Mouse (Mus musculus) forebrain, embryonic 13.5 days (tissue): ENCODE measurements at regions not wholly inside any gene's neighbourhood (a gene's known extent, or its start where the extent isn't known, plus 50 kb on each side); places are given as distances from the start of the nearest gene placed in this dataset.

Source experiments
- ATAC-seq: fragments of 200-750 bp; cut with Nextera tagmentation; 2 replicates; pipeline ENCODE4 v1.8.0; 2017
- H3K27ac ChIP-seq: fragments of 300-500 bp; sonication (generic); 2 replicates; pipeline ENCODE4 v1.5.1; 2015; ENCODE audit warnings: inconsistent platforms, mild to moderate bottlenecking, moderate library complexity
- H3K27me3 ChIP-seq: fragments of 300-500 bp; sonication (generic); 2 replicates; pipeline ENCODE4 v1.6.1; 2015; ENCODE audit warnings: mild to moderate bottlenecking, inconsistent platforms
- H3K36me3 ChIP-seq: fragments of 300-500 bp; sonication (generic); 2 replicates; pipeline ENCODE4 v1.6.1; 2015; ENCODE audit warnings: mild to moderate bottlenecking, inconsistent platforms; ENCODE audit not compliant: poor library complexity, severe bottlenecking
- H3K4me1 ChIP-seq: fragments of 300-500 bp; sonication (generic); 2 replicates; pipeline ENCODE4 v1.6.1; 2015; ENCODE audit warnings: inconsistent platforms
- H3K4me2 ChIP-seq: fragments of 300-500 bp; sonication (generic); 2 replicates; pipeline ENCODE4 v1.6.1; 2015; ENCODE audit warnings: inconsistent platforms, mild to moderate bottlenecking, moderate library complexity
- H3K4me3 ChIP-seq: fragments of 300-500 bp; sonication (generic); 2 replicates; pipeline ENCODE4 v1.5.1; 2015; ENCODE audit warnings: mild to moderate bottlenecking, inconsistent platforms
- H3K9ac ChIP-seq: fragments of 300-500 bp; sonication (generic); 2 replicates; pipeline ENCODE4 v1.6.1; 2015; ENCODE audit warnings: mild to moderate bottlenecking, inconsistent platforms
- H3K9me3 ChIP-seq: fragments of 300-500 bp; sonication (generic); replicated peaks from 2 replicates; pipeline ENCODE4 v1.6.1; 2016; ENCODE audit warnings: inconsistent platforms
- WGBS: fragments of 180-500 bp; shearing (Covaris S2); methylation state at CpG from one replicate; pipeline ENCODE4 v1.1.7; 2015; 5-methylcytosine and 5-hydroxymethylcytosine counted together

DNA sequence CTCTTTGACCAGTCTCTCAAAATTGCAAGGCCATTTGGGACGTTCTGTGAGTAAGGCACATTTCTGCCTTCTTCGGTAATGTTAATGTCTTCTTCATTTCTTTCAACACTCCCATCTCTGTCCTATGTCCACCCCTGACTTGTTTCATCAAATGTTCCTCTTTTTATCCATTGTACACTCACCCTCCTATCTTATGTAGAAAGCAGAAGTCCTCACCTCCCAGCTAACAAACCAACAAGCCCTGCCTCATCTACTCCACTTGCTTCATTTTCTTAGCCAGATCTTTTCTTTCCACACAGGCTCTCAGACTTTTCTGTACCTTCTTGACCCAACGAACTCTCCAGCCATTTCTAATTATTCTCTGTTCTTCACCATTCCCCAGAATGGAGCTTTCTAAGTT, 179.2 kb upstream of the Cnr1 start:
- H3K27me3 ChIP-seq: no peaks in the 10 kb centered on the region
- H3K4me3 ChIP-seq: no peak overlapping the region
- H3K9ac ChIP-seq: no peak overlapping the region
- no peaks in the 10 kb centered on the region for H3K4me1 ChIP-seq
- H3K36me3 ChIP-seq: no peaks in the 10 kb centered on the region
- no peak overlapping the region for H3K27ac ChIP-seq
- no peaks in the 10 kb centered on the region for H3K9me3 ChIP-seq
- WGBS: 86% methylated on average over 3 of the region's 3 CpGs
- no peak overlapping the region for H3K4me2 ChIP-seq
- no peak for ATAC-seq

DNA sequence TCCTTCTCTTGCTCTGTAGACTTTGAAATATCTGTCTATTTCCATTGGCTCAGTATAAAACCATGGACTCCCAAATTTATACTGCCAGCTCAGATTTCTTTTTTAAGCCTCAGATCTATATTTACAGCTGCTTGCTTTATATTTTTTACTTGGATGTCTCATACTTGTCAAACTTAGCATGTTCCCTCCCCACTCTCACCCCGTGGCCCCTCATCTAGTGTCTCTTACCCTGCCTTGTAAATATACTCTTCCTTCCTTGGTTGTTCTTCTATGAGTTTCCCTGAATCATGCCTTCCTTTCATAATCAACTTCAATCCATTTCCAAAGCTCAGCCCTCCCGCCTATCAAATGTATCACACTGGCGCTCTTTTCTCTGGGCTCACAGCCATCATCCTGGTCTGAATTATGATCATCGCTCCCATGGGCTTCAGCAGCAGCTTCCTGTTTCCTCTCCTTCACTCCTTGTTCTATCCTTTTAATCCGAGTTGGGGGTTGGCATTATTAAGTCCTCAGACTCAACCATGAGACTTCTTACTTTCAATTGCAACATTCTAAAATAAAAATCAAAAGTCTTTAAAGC, 177.0 kb upstream of the Cnr1 start:
- H3K27ac ChIP-seq: no peak overlapping the region
- no peak for ATAC-seq
- no peaks in the 10 kb centered on the region for H3K36me3 ChIP-seq
- H3K9me3 ChIP-seq: no peaks in the 10 kb centered on the region
- H3K4me2 ChIP-seq: no peak overlapping the region
- H3K4me1 ChIP-seq: no peaks in the 10 kb centered on the region
- WGBS: 88% methylated on average over 5 of the region's 5 CpGs
- H3K4me3 ChIP-seq: no peak overlapping the region
- H3K27me3 ChIP-seq: no peaks in the 10 kb centered on the region
- no peak overlapping the region for H3K9ac ChIP-seq

DNA sequence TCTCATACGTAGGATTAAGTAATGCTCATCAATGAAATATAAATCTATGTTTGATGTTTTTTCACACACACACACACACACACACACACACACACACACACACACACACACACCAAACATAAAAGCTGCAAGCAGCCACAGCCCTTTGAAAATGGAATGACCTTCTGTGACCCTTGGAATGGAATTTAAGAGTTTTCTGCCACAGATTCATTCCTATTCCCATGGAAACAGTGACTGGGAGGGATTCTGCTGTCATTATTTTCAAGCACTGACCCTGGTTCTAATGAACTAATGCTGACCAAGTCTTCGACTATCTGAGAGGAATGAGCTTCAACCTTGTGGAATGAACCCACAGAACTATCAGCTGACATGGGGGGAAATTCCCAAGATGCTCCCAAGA, 156.7 kb upstream of the Cnr1 start:
- Histone ChIP-seq H3K9me3 (no peaks in the 10 kb centered on the region), H3K36me3 (no peaks in the 10 kb centered on the region), H3K27ac (no peak overlapping the region), H3K4me3 (no peak overlapping the region), H3K27me3 (no peaks in the 10 kb centered on the region), H3K9ac (no peak overlapping the region), H3K4me2 (no peak overlapping the region), H3K4me1 (no peaks in the 10 kb centered on the region)
- WGBS: 28% methylated on average over 2 of the region's 2 CpGs
- no peak for ATAC-seq

DNA sequence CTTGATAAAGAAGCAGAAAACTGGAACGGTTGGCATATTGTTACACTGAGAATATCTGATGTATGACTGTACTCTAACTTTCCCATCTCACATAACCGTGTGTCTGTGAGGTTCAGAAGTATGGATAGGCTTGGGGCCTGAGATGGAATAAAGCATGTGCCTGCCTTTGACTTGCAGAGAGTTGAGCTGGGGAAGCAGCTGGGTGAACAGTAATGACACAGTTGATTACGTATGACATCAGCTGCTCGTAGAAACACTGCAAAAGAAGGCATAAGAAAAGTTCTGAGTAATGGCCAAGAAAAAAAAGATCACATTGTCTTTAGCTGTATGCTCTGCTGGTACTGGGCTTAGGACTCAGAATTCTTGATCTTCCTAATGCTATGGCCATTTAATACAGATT, 138.4 kb upstream of the Cnr1 start:
- no peaks in the 10 kb centered on the region for H3K27me3 ChIP-seq
- no peak for ATAC-seq
- H3K9me3 ChIP-seq: no peaks in the 10 kb centered on the region
- WGBS: 91% methylated on average over 4 of the region's 4 CpGs
- H3K4me2 ChIP-seq: no peak overlapping the region
- no peaks in the 10 kb centered on the region for H3K36me3 ChIP-seq
- H3K9ac ChIP-seq: no peak overlapping the region
- H3K27ac ChIP-seq: no peak overlapping the region
- no peak overlapping the region for H3K4me3 ChIP-seq
- peaks cover 5% of the 10 kb centered on the region; the same call in 1 of the 2 replicates for H3K4me1 ChIP-seq

DNA sequence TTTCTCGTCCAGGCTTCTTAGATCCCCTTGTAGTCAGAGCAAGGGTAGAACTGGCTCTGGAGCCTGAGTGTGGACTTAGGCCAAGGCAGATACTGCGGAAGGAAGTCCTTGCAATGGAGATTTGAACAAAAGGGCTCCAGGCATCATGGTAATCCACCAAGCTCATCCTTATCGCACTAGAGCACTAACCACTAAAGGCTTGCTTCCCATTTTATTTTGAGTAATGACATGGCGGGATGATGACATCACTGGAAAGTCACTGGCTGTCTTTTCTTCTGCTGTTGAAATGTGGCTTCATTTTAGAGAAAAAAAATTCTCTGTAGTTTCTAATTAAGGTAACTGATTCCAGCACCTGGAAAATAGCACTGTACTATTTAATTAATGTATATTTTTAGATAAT, 137.4 kb upstream of the Cnr1 start:
- Histone ChIP-seq H3K36me3 (no peaks in the 10 kb centered on the region), H3K4me2 (no peak overlapping the region), H3K27ac (no peak overlapping the region), H3K4me1 (peaks cover 5% of the 10 kb centered on the region; the same call in 1 of the 2 replicates), H3K9me3 (no peaks in the 10 kb centered on the region), H3K27me3 (no peaks in the 10 kb centered on the region), H3K4me3 (no peak overlapping the region), H3K9ac (no peak overlapping the region)
- 91% methylated on average over 4 of the region's 4 CpGs for WGBS
- no peak for ATAC-seq

DNA sequence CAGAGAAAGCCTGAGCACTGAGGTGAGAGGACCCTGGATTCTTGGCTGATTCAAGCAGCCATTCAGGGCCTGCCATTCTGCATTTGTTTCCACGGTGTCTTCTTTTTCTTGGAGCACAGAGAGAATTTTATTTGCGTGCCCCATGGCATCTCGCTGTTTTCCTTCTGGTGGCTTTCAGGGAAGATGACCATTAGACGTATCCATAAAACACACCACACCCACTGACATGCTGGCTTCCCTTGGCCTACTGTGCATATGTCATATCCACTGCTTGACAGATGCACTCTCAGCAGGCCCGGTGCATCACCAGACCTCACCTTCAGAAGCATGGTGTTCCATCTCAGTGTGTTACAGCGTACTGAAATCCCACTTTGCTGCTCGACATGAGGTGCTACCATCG, 131.0 kb upstream of the Cnr1 start:
- Histone ChIP-seq H3K9me3 (no peaks in the 10 kb centered on the region), H3K27ac (no peak overlapping the region), H3K4me1 (no peaks in the 10 kb centered on the region), H3K4me3 (no peak overlapping the region), H3K4me2 (no peak overlapping the region), H3K9ac (no peak overlapping the region), H3K36me3 (no peaks in the 10 kb centered on the region), H3K27me3 (no peaks in the 10 kb centered on the region)
- no peak for ATAC-seq
- WGBS: 87% methylated on average over 8 of the region's 8 CpGs

DNA sequence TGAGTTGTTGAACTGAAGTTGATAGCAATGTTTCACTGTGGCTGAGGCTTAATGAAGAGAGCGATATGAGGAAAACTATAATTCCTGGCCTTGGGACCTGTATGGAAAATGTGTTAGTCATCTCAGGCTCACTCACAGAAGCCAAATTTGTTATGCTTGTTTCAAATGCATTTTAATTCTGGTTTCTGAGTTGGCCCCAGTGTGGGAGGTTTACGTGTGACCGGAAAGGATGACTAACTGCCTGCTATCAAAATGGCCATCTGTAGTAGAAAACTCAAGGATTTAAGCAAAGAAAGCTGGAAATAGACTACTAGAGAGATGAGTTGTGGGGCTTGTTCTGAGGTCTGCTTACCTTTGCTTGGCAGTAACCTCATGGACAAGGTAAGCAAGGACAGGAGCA, 128.9 kb upstream of the Cnr1 start:
- no peak for ATAC-seq
- no peaks in the 10 kb centered on the region for H3K9me3 ChIP-seq
- H3K4me1 ChIP-seq: peaks cover 7% of the 10 kb centered on the region; the same call in 1 of the 2 replicates
- H3K27ac ChIP-seq: no peak overlapping the region
- no peak overlapping the region for H3K4me2 ChIP-seq
- no peaks in the 10 kb centered on the region for H3K36me3 ChIP-seq
- WGBS: 98% methylated on average over 3 of the region's 3 CpGs
- no peak overlapping the region for H3K9ac ChIP-seq
- H3K27me3 ChIP-seq: no peaks in the 10 kb centered on the region
- H3K4me3 ChIP-seq: no peak overlapping the region

DNA sequence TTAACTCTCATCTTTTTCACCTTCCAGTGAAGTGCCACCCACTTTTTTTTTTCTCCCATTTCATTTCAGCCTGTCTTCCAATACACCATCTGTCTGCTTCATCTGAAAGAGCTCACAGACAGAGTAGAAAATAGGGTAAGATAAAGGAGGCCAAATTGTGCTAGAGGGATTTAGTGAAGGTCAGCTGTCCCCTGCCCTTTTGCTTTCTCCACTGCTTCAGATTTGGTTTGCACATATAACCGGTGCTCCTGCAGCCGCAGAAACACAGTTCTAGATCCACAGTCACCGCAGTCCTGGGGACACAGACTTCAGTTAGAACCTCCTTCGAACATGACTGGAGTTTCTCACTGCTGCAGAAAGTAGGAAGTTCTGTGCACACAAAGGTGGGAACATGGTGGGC, 126.4 kb upstream of the Cnr1 start:
- no peak overlapping the region for H3K4me3 ChIP-seq
- no peak for ATAC-seq
- peak overlapping the region; percentile 48; the same call in 1 of the 2 replicates for H3K27ac ChIP-seq

DNA sequence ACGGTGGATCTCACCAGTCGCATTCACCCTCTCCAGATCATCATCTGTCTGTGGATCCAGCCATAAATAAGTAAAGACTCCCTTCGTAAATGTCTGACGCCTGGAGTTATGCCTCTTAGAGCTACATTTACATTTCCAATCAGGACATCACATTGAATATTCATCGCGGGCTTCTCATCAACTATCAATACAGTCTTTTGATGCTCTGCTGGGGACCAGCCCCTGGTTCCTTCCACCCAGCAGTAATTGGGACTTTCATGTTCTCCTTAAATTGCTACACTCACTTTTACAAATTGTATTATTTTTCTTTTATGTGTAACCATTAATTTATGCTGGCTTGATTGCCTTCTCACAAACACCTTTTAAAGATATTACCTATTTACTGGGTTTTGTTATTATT, 125.7 kb upstream of the Cnr1 start:
- H3K9ac ChIP-seq: no peak overlapping the region
- peaks cover 7% of the 10 kb centered on the region; the same call in 1 of the 2 replicates for H3K4me1 ChIP-seq
- no peaks in the 10 kb centered on the region for H3K27me3 ChIP-seq
- H3K27ac ChIP-seq: no peak overlapping the region
- no peak overlapping the region for H3K4me2 ChIP-seq
- H3K9me3 ChIP-seq: no peaks in the 10 kb centered on the region; the same call in 1 of the 2 replicates
- WGBS: 71% methylated on average over 6 of the region's 6 CpGs
- no peaks in the 10 kb centered on the region for H3K36me3 ChIP-seq
- ATAC-seq: no peak
- no peak overlapping the region for H3K4me3 ChIP-seq

More for the DNA sequence above, 126.4 kb upstream of the Cnr1 start:
- H3K27me3 ChIP-seq: no peaks in the 10 kb centered on the region
- H3K9ac ChIP-seq: no peak overlapping the region
- no peaks in the 10 kb centered on the region for H3K36me3 ChIP-seq
- H3K4me2 ChIP-seq: no peak overlapping the region
- whole genome bisulfite sequencing: 96% methylated on average over 4 of the region's 4 CpGs
- H3K9me3 ChIP-seq: no peaks in the 10 kb centered on the region; the same call in 1 of the 2 replicates
- peaks cover 7% of the 10 kb centered on the region; the same call in 1 of the 2 replicates for H3K4me1 ChIP-seq

DNA sequence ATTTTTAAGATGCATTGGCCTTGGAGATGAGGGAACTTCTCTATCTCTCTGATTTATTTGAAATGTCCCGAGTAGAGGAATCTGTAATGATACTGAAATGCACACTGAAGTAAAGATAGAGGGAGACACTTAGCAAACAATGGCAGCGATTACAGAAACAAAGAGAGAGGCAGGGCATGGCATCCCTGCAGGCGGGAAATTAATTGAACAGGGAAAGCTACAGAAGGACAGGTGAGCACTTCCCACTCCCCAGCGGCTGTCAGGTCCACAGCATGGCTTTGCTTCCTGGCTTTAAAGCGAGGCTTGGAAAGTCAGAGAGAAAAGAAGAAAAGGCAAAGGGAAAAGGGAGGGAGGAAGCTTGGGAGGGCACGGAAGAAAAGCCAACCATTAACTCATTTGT, 125.3 kb upstream of the Cnr1 start:
- Histone ChIP-seq H3K27me3 (no peaks in the 10 kb centered on the region), H3K4me2 (peak overlapping the region; percentile 15; the same call in 1 of the 2 replicates), H3K9ac (no peak overlapping the region), H3K9me3 (no peaks in the 10 kb centered on the region; the same call in 1 of the 2 replicates), H3K36me3 (no peaks in the 10 kb centered on the region), H3K4me3 (no peak overlapping the region), H3K27ac (no peak overlapping the region), H3K4me1 (peaks cover 7% of the 10 kb centered on the region; the same call in 1 of the 2 replicates)
- peak; percentile 57; the same call in 1 of the 2 replicates for ATAC-seq
- 33% methylated on average over 6 of the region's 6 CpGs for whole genome bisulfite sequencing

DNA sequence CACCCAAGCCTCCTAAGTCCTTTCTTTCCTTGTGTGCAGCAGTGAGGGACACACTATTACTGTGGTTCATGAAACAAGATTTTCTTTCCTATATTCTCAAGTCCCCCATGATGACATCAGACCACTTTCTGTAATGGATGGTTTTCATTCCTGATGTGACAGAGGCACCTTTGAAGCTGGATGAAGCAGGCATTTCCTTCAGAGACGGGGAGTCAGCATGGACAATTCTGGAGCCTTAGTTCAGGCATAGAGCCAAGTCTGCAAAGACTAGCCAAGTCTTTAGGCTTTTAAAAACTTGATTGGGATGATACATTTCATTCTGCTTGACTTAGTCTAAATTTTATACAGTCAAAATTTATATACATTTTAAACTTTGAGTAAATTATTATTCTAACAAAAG, 124.6 kb upstream of the Cnr1 start:
- Histone ChIP-seq H3K27me3 (no peaks in the 10 kb centered on the region), H3K9me3 (no peaks in the 10 kb centered on the region; the same call in 1 of the 2 replicates), H3K9ac (no peak overlapping the region), H3K4me2 (no peak overlapping the region), H3K4me3 (no peak overlapping the region), H3K36me3 (no peaks in the 10 kb centered on the region), H3K27ac (no peak overlapping the region), H3K4me1 (peaks cover 7% of the 10 kb centered on the region; the same call in 1 of the 2 replicates)
- no peak for ATAC-seq
- 72% methylated on average over 1 of the region's 1 CpGs for WGBS

DNA sequence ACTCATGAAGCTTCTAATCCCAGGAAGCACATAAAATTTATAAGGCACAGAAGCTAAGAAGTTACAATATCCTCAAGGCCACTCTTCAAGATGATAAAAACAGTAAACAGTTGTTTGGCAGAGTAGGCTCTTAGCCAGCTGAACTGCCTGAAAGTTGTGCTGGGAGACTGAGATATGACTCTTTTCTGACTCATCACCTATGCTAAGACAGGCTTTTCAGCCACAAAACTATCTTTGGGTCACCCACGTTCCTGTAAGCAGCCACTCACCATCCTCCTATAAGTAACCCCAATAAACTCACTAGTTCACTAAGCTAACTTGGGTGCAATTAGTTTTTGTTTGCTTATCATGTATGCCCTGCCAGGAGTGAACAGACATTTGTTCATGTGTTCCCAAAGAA, 112.1 kb upstream of the Cnr1 start:
- H3K36me3 ChIP-seq: no peaks in the 10 kb centered on the region
- no peaks in the 10 kb centered on the region for H3K4me1 ChIP-seq
- 81% methylated on average over 1 of the region's 1 CpGs for WGBS
- no peak overlapping the region for H3K9ac ChIP-seq
- no peak for ATAC-seq
- H3K27me3 ChIP-seq: no peaks in the 10 kb centered on the region
- no peak overlapping the region for H3K4me3 ChIP-seq
- no peak overlapping the region for H3K27ac ChIP-seq
- H3K9me3 ChIP-seq: no peaks in the 10 kb centered on the region
- H3K4me2 ChIP-seq: no peak overlapping the region

DNA sequence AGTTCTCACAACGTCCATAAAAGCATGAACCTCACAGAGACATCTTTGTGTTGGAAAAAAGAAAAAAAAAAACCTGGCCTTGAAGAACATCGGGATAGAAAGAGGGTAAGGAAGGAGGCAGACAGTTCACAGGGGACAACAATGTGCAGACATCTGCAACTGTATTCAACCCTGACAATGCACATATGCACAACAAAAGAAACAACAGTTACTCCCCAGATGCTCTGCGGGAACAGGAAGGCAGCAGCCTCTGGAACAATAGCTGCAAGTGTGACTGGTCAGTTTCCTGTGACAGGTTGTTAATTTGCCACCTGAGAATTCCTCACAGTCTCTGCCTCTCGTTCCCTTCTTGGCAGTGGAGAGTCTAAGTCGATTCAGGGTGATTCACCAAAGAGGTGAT, 100.5 kb upstream of the Cnr1 start:
- Histone ChIP-seq H3K27ac (no peak overlapping the region), H3K4me2 (no peak overlapping the region), H3K9me3 (no peaks in the 10 kb centered on the region), H3K4me3 (no peak overlapping the region), H3K36me3 (no peaks in the 10 kb centered on the region), H3K9ac (no peak overlapping the region), H3K27me3 (no peaks in the 10 kb centered on the region), H3K4me1 (peaks cover 5% of the 10 kb centered on the region)
- ATAC-seq: no peak
- WGBS: 1% methylated on average over 5 of the region's 5 CpGs
